Mouse (Mus musculus) liver, adult 2 months (tissue): ENCODE measurements around the gene Jmjd6. TPM values are rescaled to one million over a fixed set of nuclear protein-coding genes. Genes with fewer than 3 reads are reported as not detected.

Experiments used
- DNase-seq: peaks from one replicate; pipeline ENCODE4 v3.0.0-alpha.2; 2011; ENCODE audit warnings: low read depth, low spot score; ENCODE audit errors: extremely low read depth
- H3K27ac ChIP-seq: fragments of 200-500 bp; replicated peaks from 2 replicates; pipeline ENCODE4 v1.5.1; 2012; ENCODE audit warnings: low read depth, mild to moderate bottlenecking, control low read depth, inconsistent platforms, low read length; ENCODE audit not compliant: insufficient read depth
- H3K27me3 ChIP-seq: fragments of 200-500 bp; 2 replicates; pipeline ENCODE4 v1.6.1; 2012; ENCODE audit warnings: mild to moderate bottlenecking, moderate library complexity, low read length, inconsistent platforms; ENCODE audit not compliant: control insufficient read depth, insufficient read depth
- H3K36me3 ChIP-seq: fragments of 200-500 bp; 2 replicates; pipeline ENCODE4 v1.6.1; 2012; ENCODE audit warnings: low read length, inconsistent platforms; ENCODE audit not compliant: control insufficient read depth, insufficient read depth
- H3K4me1 ChIP-seq: fragments of 200-500 bp; 2 replicates; pipeline ENCODE4 v1.6.1; 2011; ENCODE audit warnings: low read length; ENCODE audit not compliant: control insufficient read depth, insufficient read depth
- H3K4me3 ChIP-seq: fragments of 200-500 bp; 2 replicates; pipeline ENCODE4 v1.5.1; 2011; ENCODE audit warnings: low read depth, mild to moderate bottlenecking, control low read depth, low read length, moderate library complexity; ENCODE audit not compliant: insufficient read depth
- H3K79me2 ChIP-seq: fragments of 200-500 bp; 2 replicates; pipeline ENCODE4 v1.6.1; 2012; ENCODE audit warnings: inconsistent platforms, mild to moderate bottlenecking, low read length, moderate library complexity; ENCODE audit not compliant: control insufficient read depth, insufficient read depth
- H3K9ac ChIP-seq: fragments of 200-500 bp; 2 replicates; pipeline ENCODE4 v1.6.1; 2012; ENCODE audit warnings: low read depth, mild to moderate bottlenecking, control low read depth, inconsistent platforms, low read length
- CTCF ChIP-seq: fragments of 200-500 bp; IDR thresholded peaks from 2 replicates; pipeline ENCODE4 v1.5.1; 2011; ENCODE audit warnings: low read depth, low read length, control low read depth
- POLR2A ChIP-seq: fragments of 200-500 bp; IDR thresholded peaks from 2 replicates; pipeline ENCODE4 v1.6.1; 2011; ENCODE audit warnings: low read length, control low read depth; ENCODE audit not compliant: insufficient read depth; ENCODE audit errors: extremely low read depth
- WGBS: fragments of 180-500 bp; shearing (Covaris S2); methylation state at CpG from one replicate; pipeline ENCODE4 v1.1.7; 2018; 5-methylcytosine and 5-hydroxymethylcytosine counted together
- polyA plus RNA-seq: library from polyadenylated mRNA; depleted of rRNA; stranded (reverse); fragments of >200 nt; gene quantifications from 2 replicates; pipeline ENCODE4 v1.2.3, GENCODE M21; 2012
- total RNA-seq: library from RNA; depleted of rRNA; stranded (reverse); fragments of >200 nt; gene quantifications from 2 replicates; pipeline ENCODE4 v1.2.3, GENCODE M21; 2014

Gene Jmjd6
- total and polyA plus RNA-seq, 2 experiments: 12.3 to 18.2 TPM

DNA sequence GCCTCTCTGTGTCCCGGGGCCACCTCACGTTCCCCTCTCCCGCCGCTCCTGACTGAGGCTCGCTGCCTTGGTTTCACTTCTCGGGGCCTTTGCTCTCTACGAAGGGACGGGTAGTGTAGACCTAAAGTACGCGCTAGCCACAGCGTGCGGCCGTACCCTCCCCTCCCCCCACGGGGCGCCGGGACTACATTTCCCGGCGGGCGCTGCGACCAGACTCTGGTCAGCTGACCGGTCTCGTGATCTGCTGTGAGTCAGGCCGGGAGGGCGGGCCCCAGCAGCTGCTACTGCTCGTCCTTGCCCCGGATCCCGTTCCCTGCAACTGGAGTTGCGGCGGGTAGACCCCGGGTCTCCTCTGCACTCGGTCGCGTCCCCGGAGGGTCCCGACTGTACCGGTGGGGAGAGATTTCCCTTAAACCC is 10.3 kb upstream of the Jmjd6 start:
- H3K4me3 ChIP-seq: peak overlapping the region; percentile 96
- H3K36me3 ChIP-seq: peaks cover 30% of the 10 kb centered on the region
- DNase-seq: peak; percentile 79
- WGBS: under 1% methylated on average over 36 of the region's 36 CpGs
- H3K27me3 ChIP-seq: no peaks in the 10 kb centered on the region
- H3K27ac ChIP-seq: peak overlapping the region; percentile 96
- TF ChIP-seq POLR2A: peak; percentile 81
- TF ChIP-seq CTCF: no peak
- peaks cover 16% of the 10 kb centered on the region for H3K79me2 ChIP-seq
- peaks cover 11% of the 10 kb centered on the region for H3K4me1 ChIP-seq
- peak overlapping the region; percentile 90 for H3K9ac ChIP-seq

- Histone ChIP-seq H3K9ac (peak within 1 kb of the TSS; percentile 98), H3K27me3 (no peaks in the 10 kb centered on the region), H3K27ac (peak within 1 kb of the TSS; percentile 96), H3K4me3 (peak within 1 kb of the TSS; percentile 96), H3K79me2 (peaks cover 16% of the 10 kb centered on the region), H3K36me3 (peaks cover 29% of the 10 kb centered on the region), H3K4me1 (peaks cover 11% of the 10 kb centered on the region)
- TF ChIP-seq CTCF: no peak
- TF ChIP-seq POLR2A: peak; percentile 99
- peak; percentile 68 for DNase-seq
- under 1% methylated on average over 74 of the region's 74 CpGs for WGBS
Observed at GRCm38 (mm10) chr11:116852891-116853511, 9.8 kb upstream of the Jmjd6 start, which contains the start of gene Srsf2. Gene Srsf2, minus strand, starts transcription at chr11:116853094.

- Histone ChIP-seq H3K4me1 (peaks cover 11% of the 10 kb centered on the region), H3K27me3 (no peaks in the 10 kb centered on the region), H3K4me3 (peak within 1 kb of the TSS; percentile 96), H3K9ac (peak within 1 kb of the TSS; percentile 98), H3K36me3 (peaks cover 34% of the 10 kb centered on the region), H3K79me2 (peaks cover 16% of the 10 kb centered on the region), H3K27ac (peak within 1 kb of the TSS; percentile 96)
- no peak for TF ChIP-seq CTCF
- TF ChIP-seq POLR2A: no peak
- under 1% methylated on average over 86 of the region's 91 CpGs for WGBS
- DNase-seq: peak; percentile 48
Observed at GRCm38 (mm10) chr11:116852291-116852890, 9.1 kb upstream of the Jmjd6 start, which contains the start of gene Mfsd11. Gene Mfsd11, plus strand, starts transcription at chr11:116852440.

GRCm38 (mm10) chr11:116851576-116852290 is 8.5 kb upstream of the Jmjd6 start:
- peaks cover 33% of the 10 kb centered on the region for H3K36me3 ChIP-seq
- H3K9ac ChIP-seq: peak overlapping the region; percentile 98
- TF ChIP-seq POLR2A: no peak
- no peak for TF ChIP-seq CTCF
- WGBS: under 1% methylated on average over 29 of the region's 29 CpGs
- H3K79me2 ChIP-seq: peaks cover 16% of the 10 kb centered on the region
- peak overlapping the region; percentile 96 for H3K27ac ChIP-seq
- peak overlapping the region; percentile 96 for H3K4me3 ChIP-seq
- H3K27me3 ChIP-seq: no peaks in the 10 kb centered on the region
- peak; percentile 65 for DNase-seq
- H3K4me1 ChIP-seq: peaks cover 11% of the 10 kb centered on the region

DNA sequence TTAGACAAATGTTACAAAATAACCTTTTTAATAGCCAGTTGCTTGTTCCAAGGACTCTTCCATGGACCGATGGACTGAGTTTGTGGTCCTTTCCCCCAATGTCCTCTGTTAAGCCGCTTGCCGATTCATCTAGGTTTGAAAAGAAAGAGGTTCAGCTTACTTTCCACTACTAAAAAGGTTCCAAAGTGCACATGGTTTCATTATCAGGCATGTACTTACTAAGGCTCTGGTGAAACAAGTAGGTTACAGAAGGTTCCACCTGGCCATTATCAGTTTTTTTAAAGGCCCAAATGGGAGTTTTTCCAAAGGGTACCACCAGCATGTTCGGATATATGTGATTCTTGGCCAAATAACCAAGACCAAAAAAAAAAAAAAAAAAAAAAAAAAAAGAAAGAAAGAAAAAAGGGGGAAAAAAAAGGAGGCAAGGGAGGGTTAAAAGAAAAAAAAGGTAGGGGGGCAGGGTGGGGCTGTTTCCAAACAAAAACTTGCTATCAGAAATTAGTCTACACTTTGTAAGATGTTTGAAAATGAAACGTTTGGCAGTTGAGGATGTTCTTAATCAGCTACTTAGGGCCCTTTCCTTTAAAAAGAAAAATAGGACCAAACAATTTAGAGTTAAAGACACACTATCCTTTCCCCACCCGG is 7.7 kb upstream of the Jmjd6 start:
- peak; percentile 67 for DNase-seq
- Histone ChIP-seq H3K79me2 (peaks cover 16% of the 10 kb centered on the region), H3K27me3 (no peaks in the 10 kb centered on the region), H3K4me1 (peaks cover 9% of the 10 kb centered on the region), H3K9ac (peak overlapping the region; percentile 44; the same call in 1 of the 2 replicates), H3K27ac (no peak overlapping the region), H3K4me3 (peak overlapping the region; percentile 96), H3K36me3 (peaks cover 32% of the 10 kb centered on the region)
- 3% methylated on average over 6 of the region's 6 CpGs for WGBS
- TF ChIP-seq POLR2A: no peak
- no peak for TF ChIP-seq CTCF
